Mouse (Mus musculus): ENCODE results near the gene Agbl3. TPM values are rescaled to one million over a fixed set of nuclear protein-coding genes. Genes with fewer than 3 reads are reported as not detected.

Agbl3 gene
- total and polyA plus RNA-seq, 2 experiments from 2014 or later = 20.7 to 23.3 TPM

DNA sequence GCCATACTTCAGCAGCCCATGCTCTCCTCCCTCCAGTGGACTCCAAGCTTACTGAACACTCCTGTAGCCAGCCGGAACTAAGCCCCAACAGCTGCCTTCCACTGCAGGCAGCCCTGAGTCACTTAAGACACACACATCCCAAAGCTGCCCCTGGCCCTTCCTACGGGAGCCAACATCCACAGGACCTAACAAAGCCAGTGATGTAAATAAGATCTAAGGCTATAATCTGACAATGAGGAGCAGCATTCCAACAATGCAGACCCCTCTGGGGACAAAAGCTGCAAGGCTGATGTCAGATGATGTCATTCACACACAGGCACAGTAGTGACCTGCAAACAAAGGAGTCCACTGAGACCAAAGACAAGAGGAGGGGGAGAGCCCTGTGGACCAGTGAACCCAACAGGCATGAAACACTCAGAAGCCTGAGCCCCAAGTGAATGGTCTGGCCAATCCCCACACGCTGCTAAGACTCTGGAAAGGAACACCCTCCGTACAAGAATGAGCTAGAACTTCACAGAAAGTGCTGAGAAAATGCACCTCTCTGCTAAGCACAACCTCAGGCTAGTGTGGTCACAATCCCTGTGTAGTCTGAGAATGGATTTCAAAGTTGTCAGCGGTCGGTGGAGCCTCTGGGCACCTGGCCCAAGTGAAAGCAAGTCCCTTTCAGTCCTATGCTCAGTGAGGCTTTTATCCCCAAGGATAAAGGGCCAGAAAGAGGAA lies 107.1 kb downstream of the Agbl3 start:
- no peaks in the 10 kb centered on the region for H3K9me3 ChIP-seq (ENCODE audit: low read length)
- H3K4me3 ChIP-seq (ENCODE audit: low read depth, low read length) = no peak overlapping the region
- TF ChIP-seq CTCF (IDR thresholded peaks at IDR 0.05) = no peak
- H3K36me3 ChIP-seq (ENCODE audit: insufficient read depth, low read length) = peaks cover 47% of the 10 kb centered on the region
- H3K27me3 ChIP-seq (ENCODE audit: insufficient read depth, low read length) = no peaks in the 10 kb centered on the region
- peak; percentile 48; the same call in 1 of the 2 replicates for ATAC-seq (ENCODE audit: low FRiP score)
- 30% methylated on average over 6 of the region's 6 CpGs for WGBS
- H3K4me1 ChIP-seq (ENCODE audit: insufficient read depth, low read length) = no peaks in the 10 kb centered on the region
- H3K9ac ChIP-seq (replicated peaks; ENCODE audit: low read length, poor library complexity, severe bottlenecking) = no peak overlapping the region
- DNase-seq (ENCODE audit: low spot score) = no peak
- H3K4me2 ChIP-seq (ENCODE audit: low read depth, low read length, poor library complexity, severe bottlenecking) = no peak overlapping the region
- no peak overlapping the region for H3K27ac ChIP-seq (ENCODE audit: low read depth, low read length)

DNA sequence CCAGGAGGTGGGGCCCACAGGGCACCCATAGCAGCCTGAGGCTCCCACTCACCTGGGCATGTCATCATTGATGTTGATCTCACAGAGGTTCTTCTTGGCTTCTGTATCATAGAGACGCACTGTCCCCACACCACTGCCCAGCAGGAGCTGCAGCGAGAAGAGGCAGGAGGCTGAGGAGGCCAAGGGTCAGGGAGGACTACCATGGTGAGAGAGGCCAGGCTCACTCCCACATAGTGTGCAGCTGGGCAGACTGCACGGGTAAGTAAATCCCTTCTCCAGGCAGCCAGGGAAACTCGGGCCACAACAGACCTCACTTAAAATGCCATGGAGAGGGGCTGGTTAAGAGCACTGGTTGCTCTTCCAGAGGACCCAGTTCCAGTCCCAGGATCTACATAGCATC lies 109.0 kb downstream of the Agbl3 start:
- Histone ChIP-seq H3K4me2 (ENCODE audit: low read depth, low read length, poor library complexity, severe bottlenecking) (no peak overlapping the region), H3K4me3 (ENCODE audit: low read depth, low read length) (no peak overlapping the region), H3K27ac (ENCODE audit: low read depth, low read length) (no peak overlapping the region), H3K4me1 (ENCODE audit: insufficient read depth, low read length) (no peaks in the 10 kb centered on the region), H3K9ac (replicated peaks; ENCODE audit: low read length, poor library complexity, severe bottlenecking) (no peak overlapping the region), H3K9me3 (ENCODE audit: low read length) (no peaks in the 10 kb centered on the region), H3K27me3 (ENCODE audit: insufficient read depth, low read length) (no peaks in the 10 kb centered on the region), H3K36me3 (ENCODE audit: insufficient read depth, low read length) (peaks cover 52% of the 10 kb centered on the region)
- 25% methylated on average over 4 of the region's 4 CpGs for WGBS
- no peak for TF ChIP-seq CTCF (IDR thresholded peaks at IDR 0.05)
- DNase-seq (ENCODE audit: low spot score) (no peak), ATAC-seq (ENCODE audit: low FRiP score) (no peak)

GRCm38 (mm10) chr6:34895569-34895968 lies 115.3 kb downstream of the Agbl3 start:
- H3K4me1 ChIP-seq (ENCODE audit: insufficient read depth, low read length) = no peaks in the 10 kb centered on the region
- no peak overlapping the region for H3K4me3 ChIP-seq (ENCODE audit: low read depth, low read length)
- H3K4me2 ChIP-seq (ENCODE audit: low read depth, low read length, poor library complexity, severe bottlenecking) = no peak overlapping the region
- DNase-seq (ENCODE audit: low spot score) (no peak), ATAC-seq (ENCODE audit: low FRiP score) (no peak)
- H3K9me3 ChIP-seq (ENCODE audit: low read length) = no peaks in the 10 kb centered on the region
- peaks cover 54% of the 10 kb centered on the region for H3K36me3 ChIP-seq (ENCODE audit: insufficient read depth, low read length)
- no peaks in the 10 kb centered on the region for H3K27me3 ChIP-seq (ENCODE audit: insufficient read depth, low read length)
- no peak for TF ChIP-seq CTCF (IDR thresholded peaks at IDR 0.05)
- 89% methylated on average over 7 of the region's 7 CpGs for WGBS
- H3K9ac ChIP-seq (replicated peaks; ENCODE audit: low read length, poor library complexity, severe bottlenecking) = no peak overlapping the region
- no peak overlapping the region for H3K27ac ChIP-seq (ENCODE audit: low read depth, low read length)

DNA sequence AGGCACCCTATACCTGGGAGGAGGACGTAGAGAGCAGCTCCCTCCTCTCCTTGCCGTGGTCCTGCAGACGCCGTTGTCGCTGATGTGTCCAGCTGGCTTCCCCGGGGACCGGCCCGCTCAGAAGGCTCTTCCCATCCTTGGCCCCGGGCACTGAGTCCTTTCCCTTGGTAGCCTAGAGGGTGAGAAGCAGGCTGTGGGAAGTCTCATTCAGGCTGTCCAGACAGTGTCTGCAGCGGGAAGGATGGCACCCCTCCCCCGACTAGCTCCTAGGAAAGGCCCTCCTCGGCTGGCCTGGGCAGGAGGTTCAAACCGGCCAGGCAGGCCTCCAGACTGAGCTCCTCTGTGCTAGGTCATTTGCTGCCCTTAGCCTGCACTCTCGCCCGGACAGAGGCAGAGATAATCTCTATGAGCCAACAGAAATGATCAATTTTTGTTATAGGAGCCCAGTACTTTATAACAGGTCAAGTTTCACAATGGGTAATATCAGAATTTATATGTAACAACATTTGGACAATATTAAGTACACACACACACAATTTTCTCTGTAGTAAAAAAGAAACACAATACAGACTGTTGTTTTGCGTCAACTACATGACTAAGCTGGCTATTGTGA lies 116.0 kb downstream of the Agbl3 start:
- H3K27ac ChIP-seq (ENCODE audit: low read depth, low read length) = no peak overlapping the region
- DNase-seq (ENCODE audit: low spot score) (no peak), ATAC-seq (ENCODE audit: low FRiP score) (no peak)
- H3K27me3 ChIP-seq (ENCODE audit: insufficient read depth, low read length) = no peaks in the 10 kb centered on the region
- peaks cover 54% of the 10 kb centered on the region for H3K36me3 ChIP-seq (ENCODE audit: insufficient read depth, low read length)
- H3K9me3 ChIP-seq (ENCODE audit: low read length) = no peaks in the 10 kb centered on the region
- no peaks in the 10 kb centered on the region for H3K4me1 ChIP-seq (ENCODE audit: insufficient read depth, low read length)
- H3K9ac ChIP-seq (replicated peaks; ENCODE audit: low read length, poor library complexity, severe bottlenecking) = 0 out of 2 replicates have a peak overlapping the region, but pooled peaks have one; percentile 19
- 57% methylated on average over 13 of the region's 16 CpGs for WGBS
- no peak overlapping the region for H3K4me3 ChIP-seq (ENCODE audit: low read depth, low read length)
- no peak overlapping the region for H3K4me2 ChIP-seq (ENCODE audit: low read depth, low read length, poor library complexity, severe bottlenecking)
- TF ChIP-seq CTCF (IDR thresholded peaks at IDR 0.05) = no peak

GRCm38 (mm10) chr6:34899127-34899526 lies 118.9 kb downstream of the Agbl3 start:
- DNase-seq (ENCODE audit: low spot score) (no peak), ATAC-seq (ENCODE audit: low FRiP score) (no peak)
- no peak overlapping the region for H3K27ac ChIP-seq (ENCODE audit: low read depth, low read length)
- no peak overlapping the region for H3K9ac ChIP-seq (replicated peaks; ENCODE audit: low read length, poor library complexity, severe bottlenecking)
- TF ChIP-seq CTCF (IDR thresholded peaks at IDR 0.05) = no peak
- no peak overlapping the region for H3K4me3 ChIP-seq (ENCODE audit: low read depth, low read length)
- H3K9me3 ChIP-seq (ENCODE audit: low read length) = no peaks in the 10 kb centered on the region
- WGBS = 95% methylated on average over 2 of the region's 2 CpGs
- H3K27me3 ChIP-seq (ENCODE audit: insufficient read depth, low read length) = no peaks in the 10 kb centered on the region
- no peaks in the 10 kb centered on the region for H3K4me1 ChIP-seq (ENCODE audit: insufficient read depth, low read length)
- H3K36me3 ChIP-seq (ENCODE audit: insufficient read depth, low read length) = peaks cover 57% of the 10 kb centered on the region
- no peak overlapping the region for H3K4me2 ChIP-seq (ENCODE audit: low read depth, low read length, poor library complexity, severe bottlenecking)

- H3K4me1 ChIP-seq (ENCODE audit: insufficient read depth, low read length) = no peaks in the 10 kb centered on the region
- no peak overlapping the region for H3K4me2 ChIP-seq (ENCODE audit: low read depth, low read length, poor library complexity, severe bottlenecking)
- no peak for ATAC-seq (ENCODE audit: low FRiP score)
- no peak for DNase-seq (ENCODE audit: low spot score)
- H3K4me3 ChIP-seq (ENCODE audit: low read depth, low read length) = no peak overlapping the region
- peaks cover 54% of the 10 kb centered on the region for H3K36me3 ChIP-seq (ENCODE audit: insufficient read depth, low read length)
- H3K9me3 ChIP-seq (ENCODE audit: low read length) = no peaks in the 10 kb centered on the region
- TF ChIP-seq CTCF (IDR thresholded peaks at IDR 0.05) = no peak
- 75% methylated on average over 2 of the region's 2 CpGs for WGBS
- H3K27me3 ChIP-seq (ENCODE audit: insufficient read depth, low read length) = no peaks in the 10 kb centered on the region
- no peak overlapping the region for H3K27ac ChIP-seq (ENCODE audit: low read depth, low read length)
- no peak overlapping the region for H3K9ac ChIP-seq (replicated peaks; ENCODE audit: low read length, poor library complexity, severe bottlenecking)
Measured at GRCm38 (mm10) chr6:34900990-34901389, 120.8 kb downstream of the Agbl3 start.
